Mouse (Mus musculus) kidney, postnatal 4 days (tissue): Measurements from ENCODE around the gene Cct5.
A peak's percentile ranks its signal among the peaks of the same experiment; 100 is the strongest.
"Not testable (repeated sequence)": the region's sequence is repeated elsewhere in the genome, so short reads cannot be mapped to it uniquely, and the experiment has no call there.

Experiments
- DNase-seq, 2 experiments: peaks; one replicate each; pipeline ENCODE4 v3.0.0; 2021; ENCODE audit warnings: mixed read lengths in 2 of 2

Cct5 gene

DNA sequence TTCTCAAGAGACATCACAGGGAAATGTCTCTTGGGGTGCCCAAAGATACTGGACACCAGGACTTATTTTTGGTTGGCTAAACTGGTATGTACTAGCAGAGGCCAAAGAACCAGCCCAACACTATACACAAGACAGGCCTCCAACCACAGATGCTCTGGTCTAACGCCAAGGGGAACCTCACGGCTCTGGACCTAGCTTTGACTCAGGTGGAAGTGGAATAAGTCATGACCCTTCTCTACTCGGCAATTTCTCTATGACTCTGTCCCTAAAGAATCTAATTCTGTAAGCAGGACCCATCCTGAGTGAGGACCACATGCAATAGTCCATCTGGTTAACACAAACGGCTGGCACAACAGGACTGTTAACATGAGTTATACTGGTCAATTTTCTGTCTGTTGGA is 1.8 kb downstream of the Cct5 start:
- no peak for DNase-seq

DNA sequence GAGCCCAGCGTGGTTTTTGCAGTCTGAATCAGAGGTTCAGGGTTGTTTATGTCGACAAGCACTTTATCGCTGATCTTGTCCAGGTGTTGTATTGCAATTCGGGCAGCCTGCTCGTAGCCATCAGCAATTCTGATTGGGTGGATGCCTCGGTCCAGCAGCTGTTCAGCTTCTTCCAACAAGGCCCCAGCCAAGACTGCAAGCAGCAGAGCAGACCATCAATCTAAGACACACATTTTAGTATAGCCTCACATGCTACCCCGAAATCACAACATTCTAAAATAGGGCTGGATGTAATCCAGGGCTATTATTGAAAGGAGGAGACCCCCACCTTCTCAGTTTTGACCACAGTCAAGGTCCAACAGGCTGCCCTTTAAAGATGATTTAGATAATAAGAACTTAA is 6.0 kb downstream of the Cct5 start:
- peak; percentile 58 to 69 for DNase-seq

DNA sequence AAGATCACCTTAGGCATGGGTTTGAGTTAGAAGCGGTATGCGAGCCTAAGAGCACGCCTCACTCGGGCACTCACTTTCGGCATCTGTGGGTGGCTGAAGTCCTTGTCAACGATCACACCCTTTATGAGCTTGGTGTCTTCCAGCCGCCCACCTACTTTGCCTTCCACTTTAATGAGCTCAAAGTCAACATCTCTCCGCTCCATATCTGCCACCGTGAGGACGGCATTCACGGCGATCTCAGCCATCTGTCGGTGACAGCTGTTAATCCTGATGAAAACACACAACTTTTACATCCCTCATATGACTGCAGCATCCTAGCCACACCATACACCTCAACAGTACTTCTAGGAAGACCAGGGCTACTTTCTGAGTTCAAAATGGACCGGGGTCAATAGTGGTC is 7.3 kb downstream of the Cct5 start:
- DNase-seq = no peak

GRCm38 (mm10) chr15:31592531-31592930 is 9.1 kb downstream of the Cct5 start:
- DNase-seq = no peak

- DNase-seq = no peak
Measured at GRCm38 (mm10) chr15:31590176-31590575, 11.4 kb downstream of the Cct5 start.

DNA sequence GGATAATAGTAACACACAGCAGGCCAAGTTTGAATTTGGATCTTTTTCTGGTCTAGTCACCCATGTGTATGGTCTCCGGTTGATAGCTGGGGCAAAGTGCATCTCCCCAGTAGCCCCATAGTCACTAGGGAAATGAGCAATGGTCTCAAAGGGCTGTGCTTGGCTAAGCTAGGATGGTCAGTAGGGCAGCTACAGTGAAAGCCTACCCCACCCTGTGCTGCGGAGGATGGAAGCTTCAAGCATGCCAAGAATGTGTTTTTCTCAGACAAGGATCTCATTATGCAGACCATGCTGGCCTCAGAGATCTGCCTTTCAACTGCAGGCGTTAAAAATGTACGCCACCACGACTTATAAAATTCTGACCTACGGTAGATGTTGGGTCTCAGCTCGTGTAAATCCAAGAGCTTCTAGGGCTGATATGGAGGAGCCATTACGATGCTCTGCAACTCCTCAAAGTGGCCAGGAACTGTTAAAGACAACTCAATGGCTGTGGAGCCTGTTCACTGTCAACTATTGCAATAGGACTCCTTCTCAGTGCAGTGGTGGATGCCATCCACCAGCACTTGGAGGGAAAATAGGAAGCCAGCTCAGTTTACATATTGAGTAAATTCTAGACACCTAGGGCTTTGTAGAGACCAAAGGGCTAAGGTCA is 12.5 kb downstream of the Cct5 start:
- DNase-seq = peak; percentile 31 to 54

DNA sequence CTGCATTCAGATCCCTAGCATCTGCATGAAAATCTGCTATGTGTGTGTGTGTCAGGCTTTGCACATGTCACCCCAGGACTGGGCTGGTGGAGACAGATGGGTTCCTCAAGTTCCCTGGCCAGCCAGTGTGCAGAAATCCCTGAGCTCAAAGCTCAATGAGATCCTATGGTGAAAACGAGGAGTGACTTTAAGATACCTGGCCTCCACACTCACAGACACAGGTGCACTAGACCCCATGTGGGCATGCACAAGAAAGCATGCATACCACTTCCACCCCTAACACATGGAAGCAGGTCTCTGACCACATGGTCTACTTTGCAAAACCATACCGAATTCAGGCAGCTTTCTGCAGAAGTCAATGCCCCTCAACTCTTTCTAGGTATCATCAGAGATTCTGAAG is 13.8 kb downstream of the Cct5 start:
- no peak for DNase-seq

DNA sequence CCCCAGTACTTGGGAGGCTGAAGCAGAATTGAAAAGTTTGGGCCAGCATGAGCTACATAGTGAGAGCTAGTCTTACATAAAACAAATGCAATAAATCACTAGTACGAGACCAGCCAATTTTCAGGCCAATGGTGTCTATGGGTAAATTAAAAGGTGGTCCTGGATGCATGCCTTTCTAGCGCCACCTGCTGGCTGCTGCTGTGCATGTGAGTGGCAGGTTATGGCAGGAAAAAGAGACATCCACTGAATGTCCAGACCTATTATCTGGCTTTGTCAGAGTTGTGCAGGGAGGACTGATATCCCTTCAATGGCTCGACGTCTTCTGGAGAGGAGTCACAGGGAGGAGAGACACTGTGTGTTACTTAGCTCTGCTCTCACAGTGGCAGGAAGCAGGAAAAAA is 15.1 kb downstream of the Cct5 start:
- DNase-seq = peak; percentile 94

GRCm38 (mm10) chr15:31586088-31586487 is 15.5 kb downstream of the Cct5 start:
- no peak for DNase-seq

- DNase-seq = no peak
Measured at GRCm38 (mm10) chr15:31585238-31585637, 16.4 kb downstream of the Cct5 start.

DNA sequence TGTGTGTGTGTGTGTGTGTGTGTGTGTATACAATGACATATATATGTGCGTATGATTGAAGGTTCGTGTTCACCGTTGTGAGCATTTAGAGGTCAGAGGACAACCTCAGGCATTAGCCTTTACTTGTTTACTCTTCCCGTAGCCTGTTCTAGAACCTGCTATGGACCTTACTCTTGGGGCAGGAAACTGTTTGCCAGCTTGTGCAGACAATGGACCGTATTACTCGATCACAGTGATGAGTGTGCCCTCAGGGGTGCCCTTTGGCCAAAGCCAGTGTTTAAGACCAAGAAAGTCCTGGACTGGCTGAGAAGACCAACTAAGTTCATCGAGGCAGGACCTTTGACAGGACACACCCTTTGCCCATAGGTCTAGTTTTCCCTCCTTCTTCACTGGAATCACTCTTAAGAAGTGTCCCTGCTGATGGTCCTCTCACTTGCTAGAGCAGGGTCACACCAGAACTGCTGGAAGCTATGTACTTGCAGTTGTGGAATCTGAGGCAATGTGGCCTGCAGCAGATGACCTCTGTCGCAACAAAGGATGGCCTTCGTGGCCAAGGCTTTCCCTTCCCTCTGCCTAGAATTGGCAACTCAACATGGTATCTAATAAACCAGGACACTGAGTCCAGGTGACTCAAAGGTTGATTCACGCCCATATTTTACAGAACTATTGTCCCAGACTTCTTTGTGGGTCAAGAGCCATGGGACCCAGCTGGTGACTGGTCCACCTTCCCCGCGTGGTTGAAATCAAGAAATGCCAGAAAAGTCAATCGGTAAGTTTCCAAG is 18.1 kb downstream of the Cct5 start:
- no peak for DNase-seq

DNA sequence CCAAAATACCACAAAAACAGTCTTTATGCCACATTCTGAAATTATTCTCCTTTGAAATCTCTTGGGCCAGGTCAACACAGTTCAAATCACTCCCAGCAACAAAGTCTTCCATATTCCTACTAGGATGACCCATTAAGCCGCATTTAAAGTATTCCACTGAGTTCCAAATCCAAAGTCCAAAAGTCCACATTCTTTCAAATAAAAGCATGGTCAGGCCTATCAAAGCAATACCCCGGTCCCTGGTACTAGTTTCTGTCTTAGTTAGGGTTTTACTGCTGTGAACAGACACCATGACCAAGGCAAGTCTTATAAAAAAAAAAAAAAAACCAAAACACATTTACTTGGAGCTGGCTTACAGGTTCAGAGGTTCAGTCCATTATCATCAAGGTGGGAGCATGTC is 20.5 kb downstream of the Cct5 start:
- not testable (repeated sequence) for DNase-seq

GRCm38 (mm10) chr15:31576076-31576475 is 25.5 kb downstream of the Cct5 start:
- no peak for DNase-seq

GRCm38 (mm10) chr15:31573692-31574091 is 27.9 kb downstream of the Cct5 start:
- no peak for DNase-seq

DNA sequence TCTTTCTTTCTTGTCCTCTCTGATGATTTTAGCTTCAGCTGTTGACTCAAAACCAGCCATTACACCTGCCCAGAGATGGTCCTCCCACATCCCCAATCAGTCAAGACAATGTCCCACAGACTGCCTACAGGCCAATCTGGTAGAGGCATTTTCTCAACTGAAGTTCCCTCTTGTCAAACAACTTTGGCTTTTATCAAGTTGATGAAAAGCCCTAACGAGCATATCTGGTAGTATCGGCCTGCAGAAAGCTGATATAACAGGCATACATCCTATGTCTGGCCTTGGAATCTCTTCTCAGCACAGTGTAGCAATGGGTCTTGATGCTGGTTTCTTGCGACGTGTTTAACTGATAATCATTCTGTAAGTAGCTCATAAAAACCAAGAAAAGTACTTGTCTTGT is 28.3 kb downstream of the Cct5 start:
- no peak for DNase-seq

GRCm38 (mm10) chr15:31571906-31572722 is 29.5 kb downstream of the Cct5 start:
- no peak for DNase-seq

DNA sequence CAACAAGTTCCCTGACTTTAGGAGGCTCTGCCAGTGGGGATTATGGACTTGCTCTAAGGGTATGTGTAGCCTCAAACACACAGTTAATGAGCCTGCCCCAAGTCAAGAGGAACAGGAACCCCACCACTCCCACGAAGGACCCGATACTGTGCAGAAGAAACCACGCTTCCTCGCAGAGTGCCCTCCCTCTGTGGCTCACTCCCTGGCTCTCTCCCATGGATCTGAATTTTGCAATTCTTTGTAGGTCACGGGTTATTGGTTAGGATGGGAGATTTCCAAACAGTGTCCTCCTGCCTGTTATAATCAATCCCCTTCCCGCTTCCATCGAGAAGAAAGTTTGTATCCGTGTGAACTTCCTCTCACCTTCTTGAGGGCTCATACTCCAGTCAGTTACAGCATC is 30.6 kb downstream of the Cct5 start:
- DNase-seq = no peak

- DNase-seq = peak; percentile 65 to 79
Measured at GRCm38 (mm10) chr15:31569325-31570022, 32.1 kb downstream of the Cct5 start.

GRCm38 (mm10) chr15:31568581-31568996 is 33.0 kb downstream of the Cct5 start:
- DNase-seq = peak; percentile 80 to 89

DNA sequence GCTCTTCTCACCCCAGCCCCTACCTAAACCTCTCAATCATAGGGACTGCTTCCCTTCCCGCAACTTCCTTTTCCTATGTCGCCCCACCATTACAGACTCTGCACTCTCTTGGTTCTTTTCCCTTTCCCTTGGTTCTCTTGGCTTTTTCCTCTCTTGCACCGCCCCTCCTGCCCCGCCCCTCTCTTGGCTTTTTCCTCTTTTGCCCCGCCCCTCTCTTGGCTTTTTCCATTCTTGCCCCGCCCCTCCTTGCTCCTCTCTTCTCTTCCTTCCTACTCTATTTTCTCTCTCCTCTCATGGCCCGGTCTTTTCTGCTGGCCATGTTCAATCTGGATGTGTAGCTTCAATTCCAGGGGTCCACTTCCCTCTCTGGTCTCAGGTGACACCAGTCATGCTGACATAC is 34.2 kb downstream of the Cct5 start:
- no peak for DNase-seq

DNA sequence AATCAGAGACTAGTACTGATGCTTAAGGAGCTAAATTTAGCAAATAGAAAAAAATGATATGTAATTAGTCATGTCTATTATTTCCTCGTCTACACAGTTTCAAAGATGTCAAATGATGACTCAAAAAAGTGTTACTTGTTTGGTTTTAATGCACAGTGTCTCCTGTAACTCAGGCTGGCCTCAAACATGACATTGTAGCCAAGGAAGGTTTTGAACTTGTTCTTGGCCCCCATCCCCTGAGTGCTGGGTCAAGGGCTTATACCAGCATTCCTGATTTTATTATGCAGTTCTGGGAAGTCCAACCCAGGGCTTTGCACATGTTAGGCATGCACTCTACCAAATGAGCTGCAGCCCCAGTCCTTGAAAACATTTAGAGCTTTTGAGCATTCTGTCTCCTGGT is 35.8 kb downstream of the Cct5 start:
- DNase-seq = no peak

DNA sequence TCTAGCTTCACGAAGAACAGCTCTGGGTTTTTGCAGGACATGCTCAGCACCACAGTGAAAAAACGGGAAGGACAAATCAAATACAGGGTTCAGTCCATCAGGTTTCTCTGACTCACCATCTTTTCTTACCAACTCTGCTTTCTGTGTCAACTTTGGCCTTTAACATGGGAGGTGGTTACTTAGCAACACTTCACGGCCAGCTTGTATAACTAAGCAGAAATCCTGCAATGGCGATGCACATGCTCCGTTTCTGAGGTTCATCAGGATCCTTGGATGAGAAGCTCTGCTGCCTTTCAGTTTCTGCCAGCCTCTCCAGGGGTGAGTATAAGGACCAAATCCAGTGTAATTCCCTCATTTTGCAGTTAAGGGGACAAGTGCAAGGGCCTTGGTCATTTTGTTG is 36.4 kb downstream of the Cct5 start, which contains the start of gene Cmbl:
Cmbl (plus strand) TSS at position 206 of the 400 bp plus-strand sequence.
- no peak for DNase-seq
